Mouse (Mus musculus): ENCODE results near the gene Fabp6.

The Fabp6 gene

DNA sequence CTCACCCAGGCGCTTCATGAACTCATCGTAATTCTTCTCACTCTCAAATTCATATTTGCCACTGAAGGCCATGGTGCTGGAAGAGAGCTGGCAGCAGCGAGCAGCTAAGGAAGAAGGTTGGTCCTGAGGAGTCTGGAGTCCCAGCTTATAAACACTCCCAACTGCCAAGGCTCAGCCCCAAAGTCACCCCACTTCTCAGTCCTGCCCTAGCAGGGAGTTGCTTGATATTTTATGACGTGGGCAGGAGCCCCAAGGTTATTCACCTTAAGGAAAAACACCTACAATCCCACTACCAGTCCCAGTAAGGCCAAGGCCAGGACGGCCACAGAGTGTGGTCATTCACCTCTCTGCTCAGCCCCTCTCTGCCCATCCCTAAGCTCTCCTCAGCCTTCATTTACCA is at the start of gene Fabp6:
Gene Fabp6 (minus strand): TSS at position 101 of the 400 bp plus-strand sequence.
- DNase-seq: no peak

DNA sequence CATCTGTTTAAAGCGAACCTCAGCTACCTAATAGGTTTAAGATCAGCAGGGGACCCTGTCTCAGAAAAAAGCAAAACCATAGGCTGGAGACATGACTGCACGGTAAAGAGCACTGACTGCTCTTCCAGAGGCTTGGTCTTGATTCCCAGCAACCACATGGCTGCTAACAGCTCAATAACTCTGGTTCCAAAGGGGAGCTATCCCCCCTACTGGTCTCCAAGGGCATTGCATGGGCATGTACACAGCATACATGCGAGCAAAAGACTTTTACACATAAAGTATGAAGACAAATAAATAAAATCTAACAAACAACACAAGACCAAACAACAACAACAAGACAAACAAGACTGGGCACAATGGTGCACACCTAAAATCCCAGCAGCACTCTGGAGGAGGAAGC is 43.9 kb upstream of the Fabp6 start:
- no peak for DNase-seq

DNA sequence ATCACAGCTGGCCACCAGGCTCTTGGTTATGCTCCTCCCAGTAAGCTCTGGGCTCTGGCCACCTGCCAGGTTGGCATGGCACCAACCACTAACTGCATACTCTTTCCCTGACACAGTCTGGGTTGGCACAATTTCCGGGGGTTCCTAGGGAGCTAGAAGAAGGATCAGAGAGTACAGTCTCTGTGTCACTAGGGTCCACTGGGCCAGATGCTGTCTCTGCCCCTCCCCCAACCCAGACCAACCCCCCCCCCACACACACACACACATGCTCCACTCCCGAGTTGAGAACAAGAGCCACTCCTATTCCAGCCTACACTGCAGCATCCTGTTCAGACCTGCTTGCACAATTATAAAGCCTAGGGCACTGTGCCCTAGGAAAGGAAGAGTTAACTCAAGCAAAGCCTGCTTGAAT is 41.8 kb upstream of the Fabp6 start:
- DNase-seq: peak; percentile 92

DNA sequence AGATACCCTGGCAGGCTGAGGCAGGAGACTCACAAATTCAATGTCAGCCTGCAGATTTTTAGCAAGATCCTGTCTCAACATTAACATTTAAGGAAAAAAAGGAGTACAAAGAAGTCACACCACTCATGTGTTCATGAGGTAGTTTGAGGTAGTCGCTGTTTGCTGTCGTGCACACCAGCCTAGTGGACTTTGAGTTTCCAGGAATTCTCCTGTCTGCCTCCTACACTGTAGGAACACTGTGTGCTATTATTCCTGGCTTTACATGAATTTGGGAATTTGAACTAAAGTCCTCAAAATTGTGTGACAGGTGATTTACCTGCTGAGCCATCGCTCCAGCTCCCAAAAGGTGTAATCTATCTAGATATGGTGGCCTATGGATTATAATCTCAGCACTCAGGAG is 37.1 kb upstream of the Fabp6 start:
- no peak for DNase-seq

DNA sequence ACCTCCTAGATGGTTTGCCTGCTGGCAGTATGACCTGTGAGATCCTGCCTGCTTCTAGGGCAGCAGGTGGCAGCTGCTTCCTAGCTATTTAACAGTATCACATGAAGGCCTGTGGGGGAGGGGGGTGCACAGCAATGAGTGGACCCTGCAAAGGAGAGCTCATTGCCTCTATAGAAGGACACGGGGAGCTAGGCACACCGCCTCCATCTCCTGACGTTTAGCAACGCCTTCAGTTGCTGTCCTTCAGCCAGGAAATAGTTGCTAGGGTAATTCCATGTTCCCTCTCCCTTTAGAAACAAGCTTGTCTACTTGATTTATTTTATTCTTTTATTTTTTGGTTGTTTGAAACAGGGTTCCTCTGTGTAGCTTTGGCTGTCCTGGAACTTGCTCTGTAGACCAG is 35.4 kb upstream of the Fabp6 start:
- no peak for DNase-seq

DNA sequence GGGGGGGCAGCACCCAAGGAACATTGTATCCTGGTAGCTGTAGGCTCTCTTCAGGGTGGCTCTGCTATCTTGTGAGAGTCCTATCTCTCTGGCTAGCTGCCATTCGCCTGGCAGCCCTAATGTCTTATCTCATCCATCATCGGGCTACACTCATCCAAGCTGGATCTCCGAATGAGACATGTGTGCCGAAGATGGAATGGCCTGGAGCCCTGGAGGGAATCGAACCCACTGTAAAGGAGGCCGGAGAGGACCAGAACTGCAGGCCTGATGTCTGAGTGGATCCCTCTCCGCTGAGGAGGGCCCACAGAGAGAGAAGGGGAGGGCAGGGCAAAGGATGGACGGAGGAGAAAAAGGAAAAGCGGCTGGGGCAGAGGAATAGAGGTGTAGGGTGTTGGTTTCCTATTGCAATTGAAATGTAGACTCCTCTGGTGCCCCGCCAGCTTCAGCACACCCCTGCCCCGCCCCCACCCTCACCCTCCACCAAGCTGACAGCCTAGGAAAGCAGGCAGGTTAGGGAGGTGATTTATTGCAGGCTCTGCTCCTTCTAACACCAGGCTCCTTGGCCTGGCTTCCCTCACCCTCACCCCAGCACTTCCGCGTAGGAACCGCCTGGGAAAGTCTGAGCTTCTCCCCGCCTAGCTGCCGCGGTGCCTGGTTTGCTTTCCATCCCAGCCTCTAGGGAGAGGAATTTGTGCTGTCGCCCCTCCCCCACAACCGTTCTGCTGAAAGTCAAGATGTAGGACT is 32.5 kb upstream of the Fabp6 start:
- DNase-seq: peak; percentile 90

DNA sequence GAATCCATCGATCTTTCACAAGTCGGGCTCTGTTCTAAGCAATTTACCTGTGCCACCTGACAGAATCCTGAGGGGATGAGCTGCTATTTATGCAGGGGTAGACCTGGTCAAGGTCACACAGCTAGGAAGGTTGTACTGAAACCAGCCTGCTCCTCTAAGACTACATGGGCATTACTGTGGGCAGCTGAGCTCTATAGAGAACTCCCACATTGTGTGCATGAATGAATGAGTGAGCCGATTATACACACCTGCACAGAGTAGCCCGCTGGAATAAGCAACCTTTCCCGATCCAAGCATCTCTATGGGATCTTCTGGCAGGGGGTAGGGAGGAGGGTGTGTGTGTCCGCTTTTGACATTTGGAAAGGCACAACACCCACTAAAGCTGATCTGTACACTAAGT is 31.8 kb upstream of the Fabp6 start:
- DNase-seq: no peak

DNA sequence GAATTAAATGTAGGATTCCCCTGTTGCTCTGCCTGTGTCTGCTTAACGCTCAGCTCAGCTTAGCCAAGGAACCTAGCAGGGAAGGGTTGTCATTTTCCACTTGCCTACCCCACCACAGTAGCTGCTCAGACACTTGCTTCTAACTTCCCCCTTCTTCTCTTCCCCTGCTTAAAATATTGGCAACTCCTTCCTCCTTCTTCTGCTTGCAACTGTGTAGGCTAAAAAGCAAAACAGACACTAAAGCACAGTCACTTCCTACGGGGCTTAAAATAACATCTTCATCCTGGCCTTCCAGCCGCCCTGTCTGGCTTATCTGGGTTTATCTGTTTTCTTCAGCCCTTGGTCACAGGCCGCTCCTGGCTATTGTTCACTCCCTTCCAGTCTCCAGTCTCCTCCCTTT is 31.2 kb upstream of the Fabp6 start:
- no peak for DNase-seq

DNA sequence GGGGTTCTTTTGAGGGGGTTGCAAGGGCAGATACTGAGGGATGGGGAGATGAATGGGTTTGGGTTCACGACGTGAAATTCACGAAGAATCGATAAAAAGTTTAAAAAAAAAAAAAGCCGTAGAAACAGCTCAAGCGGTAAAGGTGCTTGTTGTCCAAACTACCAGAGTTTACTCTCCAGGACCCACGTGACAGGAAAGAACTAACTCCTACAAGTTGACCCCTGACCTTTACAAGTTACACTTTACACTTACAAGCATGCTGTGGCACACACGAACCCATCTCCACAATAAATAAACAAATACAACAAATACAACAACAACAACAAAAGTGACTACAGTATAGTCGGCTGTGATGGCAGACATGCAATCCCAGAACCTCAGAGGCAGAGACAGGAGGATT is 30.3 kb upstream of the Fabp6 start:
- no peak for DNase-seq

DNA sequence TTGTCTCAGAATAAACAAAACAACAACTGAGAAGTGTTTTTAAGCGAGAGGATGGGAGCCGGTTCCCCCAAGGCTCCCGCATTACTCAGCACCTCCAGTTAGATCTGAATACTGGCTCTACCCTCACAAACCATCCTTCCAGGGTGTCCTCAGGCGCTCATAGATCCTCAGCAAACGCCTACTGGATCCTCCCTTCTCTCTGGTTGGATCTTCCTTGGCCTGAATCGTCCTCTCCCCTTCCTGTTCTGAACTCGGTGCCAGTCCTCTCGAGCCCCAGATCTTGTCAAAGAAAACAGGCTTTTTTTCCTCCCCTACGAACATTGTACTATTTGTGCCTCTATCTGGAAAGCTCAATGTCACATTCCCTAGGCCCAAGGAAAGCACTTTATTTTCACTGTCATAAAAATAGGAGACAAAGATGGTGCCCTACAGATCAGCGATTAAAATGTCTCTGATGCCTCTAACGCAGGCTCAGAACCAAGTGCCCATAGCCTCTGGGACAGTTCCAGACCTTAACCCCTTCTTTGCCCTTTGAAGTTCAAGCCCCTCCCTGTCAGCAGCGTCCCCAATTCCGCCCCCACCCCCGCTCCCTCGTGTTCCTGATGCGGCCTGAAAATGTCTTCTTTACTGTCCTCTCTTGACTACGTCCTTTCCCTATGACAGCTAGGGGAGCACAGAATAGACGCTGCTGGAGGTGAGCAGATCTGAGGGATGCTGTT is 25.7 kb upstream of the Fabp6 start:
- no peak for DNase-seq

DNA sequence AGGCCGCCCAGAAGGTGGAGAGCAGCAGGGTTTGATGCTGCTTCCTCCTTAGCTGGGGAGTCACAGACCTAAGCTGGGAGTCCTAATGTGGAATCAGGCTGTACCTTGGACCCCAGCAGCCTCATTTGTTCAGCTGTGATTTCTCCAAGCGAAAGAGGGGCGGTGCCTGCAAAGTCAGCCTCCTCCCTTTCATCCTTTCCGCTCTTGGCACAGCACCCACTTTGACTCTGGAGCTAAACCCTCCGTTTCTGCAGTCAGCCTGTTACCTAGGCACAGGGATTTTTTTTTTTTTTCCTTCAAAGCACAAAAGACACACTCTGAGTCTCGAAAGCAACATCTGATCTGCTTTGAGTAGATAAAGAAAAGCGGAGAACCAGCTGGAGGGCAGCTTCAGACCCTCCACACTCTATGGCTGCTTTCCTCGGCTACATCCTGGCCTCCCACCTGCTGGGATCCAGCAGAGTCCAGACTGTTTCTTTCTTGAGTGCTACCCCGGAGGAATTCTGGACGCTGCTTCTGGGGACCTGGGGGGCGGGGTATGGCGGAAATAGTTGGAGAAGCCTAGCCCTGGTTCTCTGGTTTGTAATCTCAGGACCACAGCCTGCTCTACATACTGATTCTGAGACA is 25.1 kb upstream of the Fabp6 start:
- DNase-seq: peak; percentile 76

DNA sequence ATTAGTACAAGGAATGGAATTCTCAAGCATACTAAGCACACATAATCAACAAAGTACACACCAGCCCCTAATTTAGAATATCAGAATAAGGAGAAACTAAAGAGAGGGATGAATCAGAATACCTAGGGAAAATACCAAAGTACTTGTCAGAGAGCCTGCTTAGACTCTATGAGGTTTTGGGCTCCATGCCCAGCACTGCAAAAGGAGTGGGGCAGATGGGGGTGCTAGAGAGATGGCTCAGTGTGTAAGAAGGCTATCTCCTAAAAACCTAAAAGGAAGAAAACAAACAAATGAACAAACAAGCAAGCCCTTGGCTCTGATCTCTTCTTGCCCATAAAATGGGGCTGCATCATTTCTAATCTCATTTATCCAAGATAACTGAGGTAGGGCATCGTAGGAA is 23.0 kb upstream of the Fabp6 start:
- no peak for DNase-seq

DNA sequence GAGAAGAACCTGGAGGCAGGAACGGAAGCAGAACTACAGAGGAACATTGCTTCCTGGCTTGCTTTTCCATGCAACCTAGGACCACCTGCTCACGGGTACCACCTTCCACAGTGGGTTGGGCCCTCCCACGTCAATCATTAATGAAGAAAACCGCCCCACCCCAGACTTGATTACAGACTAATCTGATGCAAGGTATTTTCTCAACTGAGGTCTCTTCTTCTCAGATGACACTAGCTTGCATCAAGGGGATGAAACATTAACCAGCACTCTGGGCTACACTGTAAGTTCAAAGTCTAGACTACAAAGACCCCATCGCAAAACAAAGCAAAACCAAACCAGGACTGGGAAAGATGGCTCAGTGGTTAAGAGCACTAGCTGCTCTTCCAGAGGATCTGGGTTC is 20.4 kb upstream of the Fabp6 start:
- no peak for DNase-seq

DNA sequence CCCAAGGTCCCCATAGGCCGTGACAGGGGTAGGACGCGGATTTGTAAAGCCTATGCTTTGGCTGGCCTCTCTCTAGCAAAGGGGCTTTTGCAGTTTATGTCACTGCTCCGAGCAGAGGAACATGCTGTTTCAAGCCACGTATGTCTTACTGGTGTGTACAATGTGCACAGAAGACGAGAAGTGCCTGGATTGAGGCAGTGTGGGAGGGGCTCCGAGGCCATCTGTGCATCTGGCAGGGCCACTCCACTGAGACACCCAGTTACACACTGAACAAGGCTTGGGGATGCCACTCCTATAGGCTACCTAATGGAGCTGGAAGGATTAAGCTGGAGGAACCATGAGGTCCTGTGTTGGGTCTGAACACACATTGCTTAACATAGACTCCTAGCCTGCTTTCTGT is 17.1 kb upstream of the Fabp6 start:
- peak; percentile 7 for DNase-seq

DNA sequence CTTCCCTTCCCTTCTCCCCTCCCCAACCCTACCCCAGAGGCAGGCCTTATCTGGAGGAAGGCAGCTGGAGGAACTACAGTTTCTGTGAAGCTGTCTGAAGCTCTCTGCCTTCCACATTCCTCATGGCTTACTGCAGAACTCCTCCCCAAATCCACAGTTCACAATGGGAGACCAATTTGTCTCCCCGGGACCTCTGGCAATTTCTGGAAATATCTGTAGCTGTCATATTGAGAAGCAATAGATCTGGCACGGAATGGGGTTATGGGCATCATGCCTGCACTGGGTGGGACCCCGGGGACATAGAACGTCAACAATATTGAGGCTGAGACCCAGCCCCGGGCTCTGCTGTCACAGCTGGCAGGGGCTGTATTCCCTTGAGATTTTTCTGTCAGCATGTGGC is 16.6 kb upstream of the Fabp6 start:
- peak; percentile 73 for DNase-seq

DNA sequence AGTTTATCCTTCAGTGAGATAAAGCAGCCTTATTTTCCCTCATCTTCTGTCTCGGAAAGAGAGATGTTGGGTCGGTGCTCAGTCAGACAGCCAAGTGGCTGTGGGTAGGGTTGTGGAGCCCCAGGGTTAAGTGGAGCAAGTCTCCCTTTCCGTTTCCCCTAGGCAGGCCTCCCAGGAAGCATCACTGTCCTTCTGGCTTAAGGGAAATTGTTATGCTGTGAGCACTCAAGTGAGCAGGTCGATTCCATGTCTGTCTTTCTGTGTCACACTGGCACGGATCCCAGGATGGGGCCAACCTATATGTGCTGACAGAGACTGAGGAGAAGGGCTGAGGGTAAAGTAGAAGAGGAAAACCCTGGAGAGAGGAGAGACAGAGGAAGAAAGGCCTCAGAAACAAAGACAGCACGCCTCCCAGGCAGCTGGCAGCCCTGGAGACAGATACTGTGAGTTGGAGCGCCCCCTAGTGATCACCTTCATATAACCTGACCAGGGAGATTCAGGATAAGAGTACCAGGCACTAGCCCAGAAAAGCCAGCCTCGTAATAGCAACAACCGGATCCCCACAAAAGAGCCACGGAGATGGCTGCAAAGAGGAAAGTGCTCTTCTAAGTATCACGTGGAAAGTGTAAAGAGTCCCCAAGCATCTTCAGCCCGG is 11.6 kb upstream of the Fabp6 start:
- DNase-seq: peak; percentile 89

DNA sequence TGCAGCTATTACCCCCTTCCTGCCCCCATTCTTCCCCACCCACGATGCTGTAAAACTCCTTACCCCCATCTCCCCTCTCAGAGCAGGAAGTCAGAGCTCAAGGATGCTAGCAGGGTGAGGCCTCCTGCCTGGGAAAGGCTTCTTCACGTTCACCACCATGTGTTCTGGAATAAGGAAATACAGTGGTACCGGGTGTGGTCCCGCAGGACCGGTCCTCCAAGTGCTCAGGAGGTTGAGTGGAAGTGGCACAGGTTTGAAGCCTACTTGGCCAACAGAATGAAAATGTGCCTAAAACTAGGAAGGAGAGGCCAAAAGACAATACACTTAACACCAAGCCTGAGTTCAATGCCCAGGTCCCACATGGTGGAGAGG is 9.3 kb upstream of the Fabp6 start:
- DNase-seq: no peak

DNA sequence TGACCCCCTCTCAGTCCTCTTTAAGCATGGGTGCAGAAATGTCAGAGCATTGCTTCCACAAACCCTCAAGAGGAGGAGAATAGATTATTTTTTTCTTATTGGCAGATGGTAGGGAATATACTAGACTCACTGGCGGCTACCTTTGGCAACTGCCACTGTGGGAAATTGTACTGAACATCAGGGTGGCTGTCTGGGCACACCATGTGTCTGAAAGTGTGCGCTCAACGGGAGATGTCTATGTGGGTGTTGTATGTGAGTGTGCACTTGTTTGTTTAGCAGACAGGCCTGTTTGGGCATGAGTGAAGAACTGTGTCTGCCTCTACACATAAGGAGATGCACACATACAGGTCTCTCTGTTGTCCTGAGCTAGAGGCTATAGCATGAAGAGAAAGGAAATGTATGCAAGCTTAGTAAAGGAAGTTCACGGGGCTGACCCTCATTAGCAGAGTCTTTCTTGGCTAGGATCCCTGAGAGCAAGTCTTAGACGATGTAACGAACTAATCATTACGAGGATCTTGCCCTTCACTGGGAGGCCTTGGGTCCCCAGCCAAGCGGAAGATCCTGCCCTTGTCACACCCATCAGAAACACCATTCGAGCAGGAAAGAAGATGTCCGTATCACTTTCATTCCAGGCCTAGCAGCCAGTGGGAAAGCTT is 8.8 kb upstream of the Fabp6 start:
- DNase-seq: peak; percentile 14

DNA sequence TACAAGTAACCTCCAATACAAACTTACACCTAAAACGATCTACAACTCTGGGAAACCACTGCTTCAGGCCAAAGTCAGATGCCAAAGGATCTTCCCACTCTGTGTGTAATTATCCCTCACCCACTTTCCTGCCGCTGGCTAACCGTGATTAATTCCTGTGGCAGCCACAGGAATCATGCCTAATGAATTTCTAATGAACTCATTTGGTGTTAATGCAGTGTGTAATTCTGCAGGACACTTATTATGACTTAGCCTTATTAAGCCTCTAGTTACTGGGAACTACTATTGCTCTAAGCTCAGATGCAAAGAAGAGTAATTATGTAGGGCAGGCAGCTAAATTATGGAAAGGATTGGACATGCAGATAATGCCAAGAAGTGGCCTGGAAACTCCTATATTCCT is 7.1 kb upstream of the Fabp6 start:
- DNase-seq: no peak

DNA sequence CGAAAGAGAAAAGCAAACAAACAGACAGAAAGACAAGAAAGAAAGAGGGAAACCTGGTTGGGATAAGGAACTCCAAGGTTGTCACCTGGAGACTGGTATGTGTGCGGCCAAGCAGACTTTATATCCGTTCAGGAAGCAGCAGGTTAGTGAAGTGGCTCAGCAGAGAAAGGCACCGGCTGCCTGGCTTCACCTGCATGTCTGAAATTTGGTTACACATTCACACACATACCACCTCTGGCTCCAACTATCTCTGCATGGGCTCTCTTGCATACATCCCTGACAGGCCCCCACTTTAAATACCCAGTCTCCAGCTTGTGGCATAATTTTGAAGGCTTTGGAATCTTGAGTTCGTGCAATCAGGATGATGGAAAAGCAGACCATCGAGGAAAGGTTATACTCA is 4.5 kb upstream of the Fabp6 start:
- no peak for DNase-seq

DNA sequence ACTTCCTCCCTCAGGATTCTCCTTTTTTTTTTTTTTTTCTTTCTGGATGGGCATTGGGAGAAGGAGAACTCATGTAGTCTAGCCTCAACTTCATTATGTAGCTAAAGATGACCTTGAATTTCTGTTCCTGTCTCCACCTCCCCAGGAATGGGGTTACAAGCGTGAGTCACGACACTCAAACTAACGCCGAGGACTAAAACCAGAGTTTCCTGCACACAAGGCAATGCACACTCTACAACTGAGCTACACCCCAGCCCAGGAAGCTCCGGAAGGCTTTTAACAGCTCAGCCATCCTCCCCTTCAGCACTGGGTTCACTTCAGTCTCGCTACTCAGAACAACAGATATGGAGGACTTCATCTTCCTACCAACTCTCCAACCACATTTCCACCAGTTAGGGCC is 3.6 kb upstream of the Fabp6 start:
- DNase-seq: no peak

DNA sequence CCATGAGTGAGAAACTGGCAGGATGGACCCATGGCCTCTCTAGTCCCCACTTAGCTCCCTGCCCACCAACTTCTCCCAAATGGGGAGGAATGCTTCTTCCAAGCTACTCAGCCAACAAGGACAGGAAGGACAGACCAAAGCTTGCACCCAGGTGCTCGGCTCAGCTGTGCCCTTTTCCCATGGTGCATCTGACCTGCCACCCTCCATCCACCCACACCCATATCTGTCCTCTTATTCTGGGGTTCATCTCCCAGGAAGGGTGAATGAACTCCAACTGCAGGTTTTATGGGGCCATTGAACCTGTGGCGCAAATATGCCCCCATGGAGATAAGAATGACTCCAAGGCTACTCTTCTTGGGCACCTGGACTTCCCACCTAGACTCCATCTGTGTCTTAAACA is 2.9 kb upstream of the Fabp6 start:
- DNase-seq: no peak

DNA sequence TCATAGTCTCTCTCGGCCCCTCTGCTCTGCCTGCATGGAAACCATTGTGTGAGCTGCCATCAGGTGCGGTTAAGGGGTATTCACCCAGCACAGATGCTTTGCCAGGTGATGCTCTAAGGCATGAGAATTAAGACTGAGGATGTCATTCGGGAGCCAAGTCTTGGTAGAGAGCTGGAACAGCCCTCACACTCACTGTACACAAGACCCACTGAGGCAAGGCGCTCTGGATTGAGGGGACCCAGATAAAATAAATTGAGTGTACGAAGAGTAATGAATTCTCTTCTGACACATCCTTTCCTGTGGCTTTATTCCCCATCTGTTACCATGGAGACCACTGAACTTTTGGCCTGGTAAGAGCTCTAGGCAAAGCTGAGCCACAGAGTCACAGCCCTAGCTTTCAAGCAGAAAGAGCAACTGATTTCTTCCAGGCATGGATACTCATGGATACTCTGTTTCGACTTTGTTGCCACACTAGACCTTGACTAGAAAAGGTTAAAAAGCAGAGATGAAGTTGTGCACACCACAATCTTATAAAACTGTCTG is 11.7 kb downstream of the Fabp6 start:
- DNase-seq: no peak
